Mouse (Mus musculus) limb, embryonic 11.5 days (tissue): ENCODE measurements around the gene Hnrnpab. TPM values are rescaled to one million over a fixed set of nuclear protein-coding genes. Genes with fewer than 3 reads are reported as not detected.

Source experiments
- ATAC-seq: fragments of 200-750 bp; cut with Nextera tagmentation; 2 replicates; pipeline ENCODE4 v1.8.0; 2017; ENCODE audit warnings: low read depth; ENCODE audit not compliant: insufficient number of reproducible peaks, low FRiP score, low TSS enrichment
- DNase-seq: peaks from one replicate; pipeline ENCODE4 v3.0.0-alpha.2; 2015; ENCODE audit warnings: low spot score
- H3K27ac ChIP-seq: fragments of 300-500 bp; sonication (generic); replicated peaks from 2 replicates; pipeline ENCODE4 v1.5.1; 2014; ENCODE audit warnings: low read depth, mild to moderate bottlenecking, low read length
- H3K27me3 ChIP-seq: fragments of 300-500 bp; sonication (generic); 2 replicates; pipeline ENCODE4 v1.6.1; 2014; ENCODE audit warnings: mild to moderate bottlenecking, low read length, mixed read lengths; ENCODE audit not compliant: control insufficient read depth, insufficient read depth
- H3K36me3 ChIP-seq: fragments of 300-500 bp; sonication (generic); 2 replicates; pipeline ENCODE4 v1.6.1; 2014; ENCODE audit warnings: mild to moderate bottlenecking, low read length, moderate library complexity, mixed read lengths; ENCODE audit not compliant: control insufficient read depth, insufficient read depth
- H3K4me1 ChIP-seq: fragments of 300-500 bp; sonication (generic); 2 replicates; pipeline ENCODE4 v1.6.1; 2014; ENCODE audit warnings: low read length, mixed read lengths; ENCODE audit not compliant: control insufficient read depth, insufficient read depth
- H3K4me2 ChIP-seq: fragments of 300-500 bp; sonication (generic); 2 replicates; pipeline ENCODE4 v1.6.1; 2014; ENCODE audit warnings: low read depth, mild to moderate bottlenecking, moderate library complexity; ENCODE audit not compliant: severe bottlenecking
- H3K4me3 ChIP-seq: fragments of 300-500 bp; sonication (generic); 2 replicates; pipeline ENCODE4 v1.5.1; 2014; ENCODE audit warnings: low read depth, low read length
- H3K9ac ChIP-seq: fragments of 300-500 bp; sonication (generic); 2 replicates; pipeline ENCODE4 v1.6.1; 2014; ENCODE audit warnings: mild to moderate bottlenecking, low read length
- H3K9me3 ChIP-seq: fragments of 300-500 bp; sonication (generic); 2 replicates; pipeline ENCODE4 v1.6.1; 2016; ENCODE audit warnings: low read length; ENCODE audit not compliant: control insufficient read depth
- WGBS: fragments of 180-500 bp; shearing (Covaris S2); extraction: QIAGEN DNeasy Blood & Tissue Kit; methylation state at CpG from one replicate; pipeline ENCODE4 v1.1.7; 2014; 5-methylcytosine and 5-hydroxymethylcytosine counted together
- polyA plus RNA-seq: library from polyadenylated mRNA; unstranded; fragments of >200 nt; fragmentation: Nextera tagmentation; extraction: Ambion mirVana; gene quantifications from 2 replicates; pipeline ENCODE4 v1.2.1, GENCODE M21; 2014

The Hnrnpab gene
- polyA plus RNA-seq, 1 experiment from 2014 or later, result 796 TPM

GRCm38 (mm10) chr11:51649111-51649888 lies 42.7 kb upstream of the Hnrnpab start:
- Histone ChIP-seq H3K4me3 (peak overlapping the region; percentile 70), H3K4me1 (peaks cover 38% of the 10 kb centered on the region), H3K9me3 (no peaks in the 10 kb centered on the region), H3K9ac (peak overlapping the region; percentile 5; the same call in 1 of the 2 replicates), H3K36me3 (no peaks in the 10 kb centered on the region), H3K4me2 (peak overlapping the region; percentile 96), H3K27me3 (no peaks in the 10 kb centered on the region), H3K27ac (no peak overlapping the region; the same call in 1 of the 2 replicates)
- WGBS, result 42% methylated on average over 11 of the region's 11 CpGs
- ATAC-seq (no peak), DNase-seq (peak; percentile 34)

DNA sequence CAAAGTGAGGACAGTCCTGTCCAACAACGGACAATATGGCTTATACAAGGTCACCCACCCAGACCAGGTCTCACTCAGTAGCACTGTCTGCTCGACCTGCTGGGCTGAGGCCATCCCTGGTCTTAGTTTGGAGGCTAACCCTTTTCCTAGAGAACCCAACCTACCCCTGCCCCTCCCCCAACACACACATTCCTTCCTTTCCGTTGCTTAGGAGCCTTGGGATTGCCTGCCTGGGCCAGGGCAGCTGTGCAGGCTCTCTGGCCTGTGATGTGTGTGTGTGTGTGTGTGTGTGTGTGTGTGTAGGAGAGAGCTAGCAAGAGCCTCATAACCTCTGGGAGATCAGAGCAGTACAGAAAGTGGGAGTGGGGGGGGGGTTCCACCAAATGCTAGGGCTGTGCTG lies 41.9 kb upstream of the Hnrnpab start:
- H3K36me3 ChIP-seq, result peaks cover 4% of the 10 kb centered on the region; the same call in 1 of the 2 replicates
- peak overlapping the region; percentile 70; the same call in 1 of the 2 replicates for H3K4me3 ChIP-seq
- peak overlapping the region; percentile 5; the same call in 1 of the 2 replicates for H3K9ac ChIP-seq
- peak overlapping the region; percentile 96 for H3K4me2 ChIP-seq
- H3K9me3 ChIP-seq, result no peaks in the 10 kb centered on the region
- peak overlapping the region; percentile 36; the same call in 1 of the 2 replicates for H3K27ac ChIP-seq
- ATAC-seq, result 0 out of 2 replicates have a peak, but pooled peaks have one; percentile 60
- DNase-seq, result peak; percentile 67
- no peaks in the 10 kb centered on the region for H3K27me3 ChIP-seq
- H3K4me1 ChIP-seq, result peaks cover 43% of the 10 kb centered on the region
- WGBS, result 17% methylated on average over 3 of the region's 3 CpGs

GRCm38 (mm10) chr11:51646751-51647667 lies 40.4 kb upstream of the Hnrnpab start:
- 64% methylated on average over 15 of the region's 15 CpGs for WGBS
- Histone ChIP-seq H3K4me1 (peaks cover 44% of the 10 kb centered on the region), H3K27ac (peak overlapping the region; percentile 75), H3K27me3 (no peaks in the 10 kb centered on the region), H3K9me3 (no peaks in the 10 kb centered on the region), H3K4me3 (no peak overlapping the region), H3K9ac (peak overlapping the region; percentile 41), H3K36me3 (peaks cover 4% of the 10 kb centered on the region; the same call in 1 of the 2 replicates), H3K4me2 (peak overlapping the region; percentile 20; the same call in 1 of the 2 replicates)
- DNase-seq (peak; percentile 37), ATAC-seq (no peak)

DNA sequence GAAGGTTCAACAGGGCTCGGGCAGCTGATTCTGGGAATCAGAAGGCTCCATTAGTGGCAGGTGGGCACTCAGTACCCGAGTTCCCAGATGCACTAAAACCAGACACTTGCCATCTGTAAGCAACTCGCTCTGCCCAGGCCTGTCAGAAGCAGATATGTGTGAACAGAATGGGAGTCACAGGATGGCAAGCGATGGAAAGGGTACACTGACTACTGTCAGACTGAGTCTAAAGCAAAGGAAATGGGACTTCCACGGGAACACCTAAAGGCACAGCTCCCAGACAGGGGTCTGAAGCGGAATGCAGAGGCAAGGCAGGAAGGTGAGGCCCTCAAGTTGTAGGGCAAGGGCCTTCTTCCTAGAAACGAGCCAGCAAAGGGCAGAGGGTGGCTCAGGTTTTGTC lies 39.6 kb upstream of the Hnrnpab start:
- Histone ChIP-seq H3K27ac (no peak overlapping the region; the same call in 1 of the 2 replicates), H3K4me3 (no peak overlapping the region)

DNA sequence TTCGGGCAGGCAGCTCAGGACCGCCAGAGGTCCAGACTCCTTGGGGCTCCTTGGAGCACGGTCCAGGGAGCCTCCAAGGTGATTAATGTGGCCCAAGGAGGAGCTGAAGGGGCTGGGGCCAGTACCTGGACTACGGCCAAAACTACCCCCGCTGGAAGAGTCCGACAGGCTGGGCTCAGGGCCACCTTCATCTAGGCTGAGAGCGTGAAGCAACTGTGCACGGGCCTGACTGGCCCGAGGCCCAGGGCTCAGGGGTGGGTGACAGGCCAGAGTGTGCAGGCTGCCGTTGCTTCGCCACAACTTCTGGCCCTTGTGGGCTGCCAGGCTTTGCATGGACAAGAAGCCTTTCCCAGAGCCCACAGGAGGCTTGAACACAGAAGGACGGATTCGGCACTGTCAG lies 38.6 kb upstream of the Hnrnpab start:
- Histone ChIP-seq H3K9ac (no peak overlapping the region), H3K4me2 (no peak overlapping the region), H3K9me3 (no peaks in the 10 kb centered on the region), H3K4me1 (peaks cover 40% of the 10 kb centered on the region), H3K27ac (no peak overlapping the region), H3K27me3 (no peaks in the 10 kb centered on the region), H3K36me3 (peaks cover 4% of the 10 kb centered on the region; the same call in 1 of the 2 replicates), H3K4me3 (no peak overlapping the region)
- DNase-seq (no peak), ATAC-seq (no peak)
- 92% methylated on average over 13 of the region's 13 CpGs for WGBS

More for the DNA sequence above, 39.6 kb upstream of the Hnrnpab start:
- Histone ChIP-seq H3K9ac (no peak overlapping the region), H3K4me2 (no peak overlapping the region), H3K36me3 (peaks cover 4% of the 10 kb centered on the region; the same call in 1 of the 2 replicates), H3K9me3 (no peaks in the 10 kb centered on the region), H3K4me1 (peaks cover 44% of the 10 kb centered on the region), H3K27me3 (no peaks in the 10 kb centered on the region)
- WGBS, result 74% methylated on average over 7 of the region's 7 CpGs
- no peak for ATAC-seq
- DNase-seq, result no peak

GRCm38 (mm10) chr11:51644217-51644616 lies 37.6 kb upstream of the Hnrnpab start:
- H3K27me3 ChIP-seq, result no peaks in the 10 kb centered on the region
- ATAC-seq (no peak), DNase-seq (no peak)
- no peak overlapping the region for H3K4me2 ChIP-seq
- H3K27ac ChIP-seq, result no peak overlapping the region; the same call in 1 of the 2 replicates
- peaks cover 31% of the 10 kb centered on the region for H3K4me1 ChIP-seq
- 65% methylated on average over 16 of the region's 16 CpGs for whole genome bisulfite sequencing
- peak overlapping the region; percentile 27; the same call in 1 of the 2 replicates for H3K9ac ChIP-seq
- H3K4me3 ChIP-seq, result no peak overlapping the region
- peaks cover 4% of the 10 kb centered on the region; the same call in 1 of the 2 replicates for H3K36me3 ChIP-seq
- no peaks in the 10 kb centered on the region for H3K9me3 ChIP-seq

- H3K4me3 ChIP-seq, result no peak overlapping the region
- no peaks in the 10 kb centered on the region for H3K27me3 ChIP-seq
- H3K4me1 ChIP-seq, result peaks cover 27% of the 10 kb centered on the region
- DNase-seq (peak; percentile 34), ATAC-seq (no peak)
- no peaks in the 10 kb centered on the region for H3K9me3 ChIP-seq
- peak overlapping the region; percentile 52; the same call in 1 of the 2 replicates for H3K27ac ChIP-seq
- 53% methylated on average over 15 of the region's 15 CpGs for WGBS
- peaks cover 4% of the 10 kb centered on the region; the same call in 1 of the 2 replicates for H3K36me3 ChIP-seq
- no peak overlapping the region for H3K4me2 ChIP-seq
- H3K9ac ChIP-seq, result peak overlapping the region; percentile 30
Measured at GRCm38 (mm10) chr11:51643761-51644160, 37.1 kb upstream of the Hnrnpab start.

DNA sequence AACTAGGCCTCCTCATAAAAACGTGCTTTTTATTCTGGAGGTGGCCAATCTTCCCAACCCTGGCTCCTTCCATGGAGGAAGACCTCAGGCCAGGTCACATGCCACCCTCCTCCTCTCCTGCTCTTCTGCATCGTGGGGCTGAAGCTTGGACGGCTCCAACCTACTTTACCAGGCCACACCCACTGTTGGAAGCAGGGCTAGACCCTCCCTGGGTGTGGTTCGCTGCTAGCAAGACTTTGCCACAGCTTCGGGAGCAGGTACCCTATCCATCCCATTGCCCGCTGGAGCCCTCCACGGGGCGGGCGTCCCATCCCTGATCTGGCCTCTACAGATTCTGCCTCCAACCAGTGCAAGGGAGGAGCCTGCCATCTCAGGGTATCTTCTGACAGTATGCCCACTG lies 36.6 kb upstream of the Hnrnpab start:
- no peak for ATAC-seq
- peaks cover 4% of the 10 kb centered on the region; the same call in 1 of the 2 replicates for H3K36me3 ChIP-seq
- no peak overlapping the region for H3K4me3 ChIP-seq
- H3K9me3 ChIP-seq, result no peaks in the 10 kb centered on the region
- H3K27me3 ChIP-seq, result no peaks in the 10 kb centered on the region
- no peak overlapping the region; the same call in 1 of the 2 replicates for H3K9ac ChIP-seq
- WGBS, result 76% methylated on average over 9 of the region's 9 CpGs
- H3K27ac ChIP-seq, result no peak overlapping the region
- no peak for DNase-seq
- H3K4me1 ChIP-seq, result peaks cover 22% of the 10 kb centered on the region
- no peak overlapping the region for H3K4me2 ChIP-seq
